24 mouse cellular contexts compared by ENCODE assay signal in the genomic region with DNA sequence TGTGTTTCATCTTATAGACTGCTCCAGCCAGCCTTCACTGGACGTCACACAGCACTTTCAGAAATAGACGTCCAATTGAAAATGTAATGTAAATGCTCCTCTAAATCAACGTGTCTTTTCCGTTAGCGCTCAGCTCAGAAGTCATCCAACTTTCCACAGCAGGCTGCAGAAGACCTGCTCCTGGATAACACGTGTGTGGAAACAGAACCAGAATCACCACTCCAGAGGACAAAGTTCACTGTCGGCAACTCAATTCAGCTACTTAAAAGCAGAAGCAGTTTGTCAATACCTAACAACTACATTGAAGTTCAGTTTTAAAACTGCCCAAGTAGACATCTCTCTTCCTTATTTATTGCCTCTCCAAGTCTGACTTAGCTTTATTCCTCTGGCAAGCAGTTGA. TPM values are rescaled to one million over a fixed set of nuclear protein-coding genes. Genes with fewer than 3 reads are reported as not detected.
DNase-seq lines count a peak whose midpoint lies in the region; ATAC-seq and TF ChIP-seq lines count a peak whose summit lies in the region.
"Had no signal": no experiment of that assay in that cellular context is flagged by ENCODE, and none has a peak within 500 bp of the region (broad histone marks: within the 10 kb centered on the region; RNA-seq: fewer than 3 reads in every experiment).

No protein-coding gene starts in this region.

- WGBS in kidney, embryonic 16.5 days, result 25% methylated on average over 7 of the region's 7 CpGs
- WGBS in neural tube, embryonic 13.5 days, result 18% methylated on average over 7 of the region's 7 CpGs

- intact Hi-C loops in gastrocnemius, adult 2 months (cut with DNase I), result no loop called here
- intact Hi-C loops in heart, postnatal 25 days (cut with DNase I), result no loop called here

- peaks cover 10% of the 10 kb centered on the region for H3K4me1 ChIP-seq in kidney, embryonic 16.5 days (ENCODE audit: insufficient read depth, low read length)
- peaks cover 18% of the 10 kb centered on the region for H3K4me1 ChIP-seq in neural tube, embryonic 13.5 days (replicated peaks)
- H3K4me1 ChIP-seq: embryonic facial prominence, embryonic 10.5 days; limb, embryonic 12.5 days; megakaryocyte, embryonic 14.5 days had no signal

- H3K27ac ChIP-seq in gastrocnemius, adult 2 months, result peak overlapping the region; percentile 25; the same call in 1 of the 2 replicates
- H3K27ac ChIP-seq in kidney, embryonic 16.5 days (ENCODE audit: low read length), result no peak overlapping the region
- H3K27ac ChIP-seq in neural tube, embryonic 13.5 days (replicated peaks), result peak overlapping the region; percentile 62; the same call in 1 of the 2 replicates
- H3K27ac ChIP-seq: embryonic facial prominence, embryonic 10.5 days; limb, embryonic 12.5 days; liver, embryonic 14.5 days; midbrain, embryonic 15.5 days; stomach, postnatal 0 days had no signal

- no peak overlapping the region for H3K9ac ChIP-seq in kidney, embryonic 16.5 days (replicated peaks; ENCODE audit: low read length)
- H3K9ac ChIP-seq in neural tube, embryonic 13.5 days, result no peak overlapping the region
- H3K9ac ChIP-seq: limb, embryonic 12.5 days; liver, embryonic 14.5 days; lung, embryonic 14.5 days; midbrain, embryonic 15.5 days had no signal

- no peaks in the 10 kb centered on the region for H3K36me3 ChIP-seq in kidney, embryonic 16.5 days (ENCODE audit: insufficient read depth, low read length)
- H3K36me3 ChIP-seq in neural tube, embryonic 13.5 days, result no peaks in the 10 kb centered on the region
- H3K36me3 ChIP-seq: embryonic facial prominence, embryonic 10.5 days; midbrain, embryonic 15.5 days had no signal

- no peaks in the 10 kb centered on the region for H3K9me3 ChIP-seq in kidney, embryonic 16.5 days (ENCODE audit: low read length)
- H3K9me3 ChIP-seq in neural tube, embryonic 13.5 days, result no peaks in the 10 kb centered on the region
- H3K9me3 ChIP-seq: embryonic facial prominence, embryonic 10.5 days; limb, embryonic 12.5 days; megakaryocyte, embryonic 14.5 days; midbrain, embryonic 15.5 days had no signal

- H3K27me3 ChIP-seq in kidney, embryonic 16.5 days (ENCODE audit: insufficient read depth, low read length), result no peaks in the 10 kb centered on the region
- no peaks in the 10 kb centered on the region for H3K27me3 ChIP-seq in neural tube, embryonic 13.5 days
- H3K27me3 ChIP-seq: limb, embryonic 12.5 days; megakaryocyte, embryonic 14.5 days; midbrain, embryonic 15.5 days had no signal

- ATAC-seq in kidney, embryonic 16.5 days (ENCODE audit: low FRiP score, low TSS enrichment), result no peak
- ATAC-seq in neural tube, embryonic 13.5 days (ENCODE audit: low read depth), result peak; percentile 42; the same call in 1 of the 2 replicates

- TF ChIP-seq CTCF in gastrocnemius, adult 2 months (IDR thresholded peaks at IDR 0.05), result no peak

- H3K4me2 ChIP-seq in kidney, embryonic 16.5 days (replicated peaks; ENCODE audit: low read depth, low read length), result 0 out of 2 replicates have a peak overlapping the region, but pooled peaks have one; percentile 14
- peak overlapping the region; percentile 36 for H3K4me2 ChIP-seq in neural tube, embryonic 13.5 days
- H3K4me2 ChIP-seq: limb, embryonic 12.5 days; lung, embryonic 14.5 days; midbrain, embryonic 15.5 days had no signal

- H3K4me3 ChIP-seq in gastrocnemius, adult 2 months, result no peak overlapping the region
- H3K4me3 ChIP-seq in kidney, embryonic 16.5 days (ENCODE audit: low read length), result no peak overlapping the region
- no peak overlapping the region for H3K4me3 ChIP-seq in neural tube, embryonic 13.5 days
- H3K4me3 ChIP-seq: embryonic facial prominence, embryonic 10.5 days; limb, embryonic 12.5 days; megakaryocyte, embryonic 14.5 days; midbrain, embryonic 15.5 days had no signal

- DNase-seq in gastrocnemius, adult 2 months, result no peak
- DNase-seq in gastrocnemius, postnatal 25 days, result no peak
- no peak for DNase-seq in kidney, postnatal 36 days
- DNase-seq in embryo, embryonic 11 days, result peak; percentile 16
- DNase-seq in heart, postnatal 25 days (ENCODE audit: low spot score), result no peak
- no peak for DNase-seq in urinary bladder, postnatal 36 days (ENCODE audit: low spot score in 2 of 2)
- DNase-seq: adrenal gland, postnatal 10 days; cerebellum, adult 18-20 months; cerebellum, postnatal 14 days; heart, postnatal 36 days; kidney, adult 18-20 months; lung, embryonic 14.5 days; lung, postnatal 36 days; right cerebral cortex, postnatal 14 days; thymus, adult 2 months; thymus, postnatal 4 days had no signal

RNA-seq across cellular contexts. Expression of gene Col12a1, which starts 29.3 kb away (rescaled TPM):
- 10 to 100 TPM in 1 of 2 experiments, 1 to 10 TPM in 1; 4.5 to 16.4 TPM for total RNA-seq in gastrocnemius, adult 2 months (2021)
- 10 to 100 TPM in 1 of 2 experiments, 1 to 10 TPM in 1; 8.8 to 20.8 TPM for total RNA-seq in gastrocnemius, postnatal 25 days (2021)
- polyA plus RNA-seq in kidney, embryonic 16.5 days (2015; fragmentation: Nextera tagmentation; extraction: Ambion mirVana), result 29.5 and 33.0 TPM in 2 replicates
- 12.1 and 15.6 TPM in 2 replicates for polyA plus RNA-seq in neural tube, embryonic 13.5 days (2015; fragmentation: Nextera tagmentation; extraction: Ambion mirVana)
- total RNA-seq in heart, postnatal 25 days (2021), result 1 to 10 TPM; 1.1 to 1.3 TPM
